Mouse (Mus musculus) small intestine, adult 2 months (tissue): Measurements from ENCODE around the gene Ctsz.

ENCODE experiments used
- CTCF ChIP-seq: fragments of 200-500 bp; IDR thresholded peaks from 2 replicates; pipeline ENCODE4 v1.5.1; 2012; ENCODE audit warnings: low read depth, mild to moderate bottlenecking, control low read depth, inconsistent platforms, low read length, moderate library complexity, mixed read lengths; ENCODE audit not compliant: insufficient replicate concordance, insufficient read length; ENCODE audit errors: extremely low read depth
- POLR2A ChIP-seq: fragments of 200-500 bp; IDR thresholded peaks from 2 replicates; pipeline ENCODE4 v1.6.1; 2012; ENCODE audit warnings: low read depth, mild to moderate bottlenecking, control low read depth, inconsistent platforms, low read length, moderate library complexity

- TF ChIP-seq CTCF (no peak), POLR2A (no peak)
Measured at GRCm38 (mm10) chr2:174470333-174470732, 31.5 kb upstream of the Ctsz start.
